Mouse (Mus musculus) CH12.LX (cell line): ENCODE measurements at regions not wholly inside any gene's neighbourhood (a gene's known extent, or its start where the extent isn't known, plus 50 kb on each side); places are given as distances from the start of the nearest gene placed in this dataset.

Experiments used
- DNase-seq: peaks from one replicate; pipeline ENCODE4 v3.0.0-alpha.2; 2013; ENCODE audit errors: extremely low read depth
- H3K27ac ChIP-seq: 2 replicates; pipeline ENCODE4 v1.5.1; 2012; ENCODE audit warnings: low read depth, mild to moderate bottlenecking, control low read depth, moderate library complexity; ENCODE audit not compliant: insufficient read depth
- H3K27me3 ChIP-seq: replicated peaks from 2 replicates; pipeline ENCODE3; 2012; ENCODE audit warnings: inconsistent platforms
- H3K36me3 ChIP-seq, 2 experiments: replicated peaks in 1 of 2; 2 replicates each; pipeline versions ENCODE3 to v1.6.1; 2012; ENCODE audit warnings: inconsistent platforms in 1 of 2, low read length in 1 of 2, mild to moderate bottlenecking in 1 of 2, mixed read lengths in 1 of 2, moderate library complexity in 1 of 2; ENCODE audit not compliant: control insufficient read depth in 1 of 2, insufficient read depth in 1 of 2
- H3K4me1 ChIP-seq, 2 experiments: 2 replicates each; pipeline ENCODE4 v1.6.1; 2012; ENCODE audit warnings: inconsistent platforms in 1 of 2, moderate library complexity in 1 of 2; ENCODE audit not compliant: insufficient read depth in 2 of 2, control insufficient read depth in 1 of 2
- H3K4me2 ChIP-seq: 2 replicates; pipeline ENCODE4 v1.6.1; 2012; ENCODE audit warnings: low read depth, mild to moderate bottlenecking, control low read depth; ENCODE audit not compliant: poor library complexity, insufficient read depth, severe bottlenecking
- H3K4me3 ChIP-seq, 3 experiments: fragments of 150-350 bp in 1 of 3; sonication (generic) in 1 of 3; replicated peaks in 1 of 3; 2 replicates each; pipeline versions ENCODE3 to v1.5.1; 2011 to 2012; ENCODE audit warnings: low read depth in 2 of 3, low read length in 2 of 3, mild to moderate bottlenecking in 2 of 3, moderate library complexity in 2 of 3, control low read depth in 1 of 3, improper control_type of control experiment in 1 of 3, inconsistent platforms in 1 of 3, mixed read lengths in 1 of 3; ENCODE audit not compliant: poor library complexity in 1 of 3
- H3K79me2 ChIP-seq: replicated peaks from 2 replicates; pipeline ENCODE4 v1.6.1; 2012; ENCODE audit warnings: mild to moderate bottlenecking, moderate library complexity; ENCODE audit not compliant: control insufficient read depth, poor library complexity, insufficient read depth, severe bottlenecking; ENCODE audit errors: extremely low read depth
- H3K9ac ChIP-seq: 2 replicates; pipeline ENCODE4 v1.6.1; 2012; ENCODE audit warnings: low read depth, mild to moderate bottlenecking, control low read depth, moderate library complexity; ENCODE audit not compliant: insufficient read depth
- H3K9me3 ChIP-seq: replicated peaks from 2 replicates; pipeline ENCODE3; 2012; ENCODE audit warnings: low read length, inconsistent platforms, mixed read lengths
- BHLHE40 ChIP-seq: IDR thresholded peaks from 2 replicates; pipeline ENCODE4 v1.6.1; 2011; ENCODE audit warnings: mild to moderate bottlenecking, low read depth, low read length, improper control_type of control experiment
- CHD1 ChIP-seq: IDR thresholded peaks from 2 replicates; pipeline ENCODE4 v1.6.1; 2012; ENCODE audit warnings: low read depth, low read length, improper control_type of control experiment, inconsistent platforms
- CTCF ChIP-seq, 2 experiments: IDR thresholded peaks in 1 of 2; conservative IDR thresholded peaks in 1 of 2; 2 replicates each; pipeline ENCODE4 v1.5.1; 2011 to 2012; ENCODE audit warnings: low read depth in 2 of 2, low read length in 2 of 2, improper control_type of control experiment in 1 of 2, inconsistent platforms in 1 of 2, mild to moderate bottlenecking in 1 of 2, moderate library complexity in 1 of 2
- EP300 ChIP-seq: IDR thresholded peaks from 2 replicates; pipeline ENCODE4 v1.6.1; 2011; ENCODE audit warnings: low read length, improper control_type of control experiment
- ETS1 ChIP-seq: conservative IDR thresholded peaks from 2 replicates; pipeline ENCODE4 v1.6.1; 2012; ENCODE audit warnings: low read depth, mild to moderate bottlenecking, inconsistent platforms, low read length, improper control_type of control experiment, moderate library complexity
- IRF4 ChIP-seq: IDR thresholded peaks from 2 replicates; pipeline ENCODE4 v1.6.1; 2014; ENCODE audit warnings: low read depth, mild to moderate bottlenecking, inconsistent platforms, low read length, improper control_type of control experiment
- JUN ChIP-seq: IDR thresholded peaks from 2 replicates; pipeline ENCODE4 v1.6.1; 2011; ENCODE audit warnings: low read depth, mild to moderate bottlenecking, low read length, improper control_type of control experiment, moderate library complexity; ENCODE audit not compliant: insufficient read depth
- KAT2A ChIP-seq: IDR thresholded peaks from 2 replicates; pipeline ENCODE4 v1.6.1; 2012; ENCODE audit warnings: low read length, improper control_type of control experiment, inconsistent platforms; ENCODE audit not compliant: insufficient replicate concordance
- MAZ ChIP-seq: IDR thresholded peaks from 2 replicates; pipeline ENCODE4 v1.6.1; 2012; ENCODE audit warnings: low read depth, mild to moderate bottlenecking, inconsistent platforms, low read length, improper control_type of control experiment, moderate library complexity
- MEF2A ChIP-seq: IDR thresholded peaks from 2 replicates; pipeline ENCODE4 v1.6.1; 2014; ENCODE audit warnings: low read depth, mild to moderate bottlenecking, inconsistent platforms, low read length, improper control_type of control experiment, borderline replicate concordance
- MXI1 ChIP-seq: IDR thresholded peaks from 2 replicates; pipeline ENCODE4 v1.6.1; 2011; ENCODE audit warnings: mild to moderate bottlenecking, low read depth, low read length, improper control_type of control experiment
- MYC ChIP-seq: IDR thresholded peaks from 2 replicates; pipeline ENCODE4 v1.6.1; 2011; ENCODE audit warnings: low read depth, mild to moderate bottlenecking, improper control_type of control experiment, low read length
- NRF1 ChIP-seq: IDR thresholded peaks from 2 replicates; pipeline ENCODE4 v1.6.1; 2014; ENCODE audit warnings: low read depth, mild to moderate bottlenecking, inconsistent platforms, low read length, improper control_type of control experiment, moderate library complexity
- POLR2AphosphoS2 ChIP-seq: IDR thresholded peaks from 2 replicates; pipeline ENCODE4 v1.6.1; 2011; ENCODE audit warnings: low read depth, low read length, improper control_type of control experiment
- RAD21 ChIP-seq: IDR thresholded peaks from 2 replicates; pipeline ENCODE4 v1.6.1; 2011; ENCODE audit warnings: low read depth, mild to moderate bottlenecking, low read length, improper control_type of control experiment, moderate library complexity
- SMC3 ChIP-seq: IDR thresholded peaks from 2 replicates; pipeline ENCODE4 v1.6.1; 2011; ENCODE audit warnings: low read depth, low read length, improper control_type of control experiment
- UBTF ChIP-seq: IDR thresholded peaks from 2 replicates; pipeline ENCODE4 v1.6.1; 2012; ENCODE audit warnings: low read depth, mild to moderate bottlenecking, inconsistent platforms, low read length, improper control_type of control experiment, moderate library complexity
- USF1 ChIP-seq: IDR thresholded peaks from 2 replicates; pipeline ENCODE4 v1.6.1; 2014; ENCODE audit warnings: low read depth, mild to moderate bottlenecking, inconsistent platforms, low read length, improper control_type of control experiment
- ZC3H11A ChIP-seq: IDR thresholded peaks from 2 replicates; pipeline ENCODE4 v1.6.1; 2012; ENCODE audit warnings: low read depth, mild to moderate bottlenecking, inconsistent platforms, low read length, improper control_type of control experiment
- ZKSCAN1 ChIP-seq: IDR thresholded peaks from 2 replicates; pipeline ENCODE4 v1.6.1; 2012; ENCODE audit warnings: low read depth, inconsistent platforms, low read length, improper control_type of control experiment, borderline replicate concordance
- ZMIZ1 ChIP-seq: IDR thresholded peaks from 2 replicates; pipeline ENCODE4 v1.6.1; 2012; ENCODE audit warnings: low read depth, mild to moderate bottlenecking, inconsistent platforms, low read length, improper control_type of control experiment
- ZNF384 ChIP-seq: IDR thresholded peaks from 2 replicates; pipeline ENCODE4 v1.6.1; 2012; ENCODE audit warnings: low read depth, low read length, improper control_type of control experiment, inconsistent platforms
- dilution Hi-C: fragments of 300-500 bp; cut with MboI; formaldehyde crosslinking; loops from 2 replicates; pipeline ENCODE4 v1.14.3; 2020; ENCODE audit warnings: low sequenced_read_pairs; ENCODE audit not compliant: extremely low pct_unique_long_range_greater_than_20kb, extremely low pct_ligation_motif_present
- in situ Hi-C: fragments of 300-500 bp; cut with MboI; formaldehyde crosslinking; loops from 3 replicates; pipeline ENCODE4 v1.14.3; 2019; ENCODE audit warnings: low sequenced_read_pairs, low pct_ligation_motif_present, low pct_unique_long_range_greater_than_20kb, mixed read lengths

- no peak for DNase-seq
- Histone ChIP-seq H3K9ac (no peak overlapping the region), H3K79me2 (no peaks in the 10 kb centered on the region), H3K4me1 (no peaks in the 10 kb centered on the region), H3K4me2 (no peak overlapping the region), H3K36me3 (no peaks in the 10 kb centered on the region), H3K4me3 (no peak overlapping the region), H3K27ac (no peak overlapping the region), H3K9me3 (no peaks in the 10 kb centered on the region), H3K27me3 (no peaks in the 10 kb centered on the region)
- in situ Hi-C loops (no loop called here), dilution Hi-C loops (no loop called here)
- TF ChIP-seq POLR2AphosphoS2: no peak
- TF ChIP-seq NRF1: no peak
- no peak for TF ChIP-seq IRF4
- no peak for TF ChIP-seq ZKSCAN1
- TF ChIP-seq USF1: no peak
- TF ChIP-seq MXI1: no peak
- TF ChIP-seq MYC: no peak
- no peak for TF ChIP-seq CTCF (conservative IDR thresholded peaks at IDR 0.05 in 1 of 2, IDR thresholded peaks at IDR 0.05 in 1 of 2; ENCODE audit: low read depth in 2 of 2, low read length in 2 of 2)
- TF ChIP-seq EP300: no peak
- TF ChIP-seq MAZ: no peak
- TF ChIP-seq CHD1: no peak
- no peak for TF ChIP-seq UBTF
- TF ChIP-seq ZMIZ1: no peak
- TF ChIP-seq SMC3: no peak
- TF ChIP-seq JUN: no peak
- TF ChIP-seq KAT2A: no peak
- no peak for TF ChIP-seq RAD21
- no peak for TF ChIP-seq ZNF384
Measured at GRCm38 (mm10) chr6:18589436-18589835, 74.8 kb upstream of the Cttnbp2 start.

GRCm38 (mm10) chr6:18596680-18597079, 82.0 kb upstream of the Cttnbp2 start:
- Histone ChIP-seq H3K4me3 (no peak overlapping the region), H3K36me3 (no peaks in the 10 kb centered on the region), H3K4me2 (no peak overlapping the region), H3K27ac (no peak overlapping the region), H3K9me3 (no peaks in the 10 kb centered on the region), H3K4me1 (peaks cover 0 to 4% of the 10 kb centered on the region in 2 experiments; a peak in 2 of 4 replicates), H3K27me3 (no peaks in the 10 kb centered on the region), H3K79me2 (no peaks in the 10 kb centered on the region), H3K9ac (no peak overlapping the region)
- TF ChIP-seq ZC3H11A: no peak
- TF ChIP-seq MXI1: no peak
- 0 out of 2 replicates have a peak, but pooled peaks have one; percentile 30 for TF ChIP-seq MEF2A
- 0 out of 2 replicates have a peak, but pooled peaks have one; percentile 18 for TF ChIP-seq ETS1
- TF ChIP-seq BHLHE40: peak; percentile 79
- dilution Hi-C loops (no loop called here), in situ Hi-C loops (no loop called here)
- peak; percentile 48 for DNase-seq
